Mouse (Mus musculus) lung, postnatal 0 days (tissue): ENCODE data around the gene Wdr18.

Source experiments
- CTCF ChIP-seq: IDR thresholded peaks from 2 replicates; pipeline ENCODE4 v1.5.1; 2016; ENCODE audit warnings: antibody characterized with exemption, mild to moderate bottlenecking
- EP300 ChIP-seq: IDR thresholded peaks from 2 replicates; pipeline ENCODE4 v1.6.1; 2016; ENCODE audit warnings: antibody characterized with exemption, mild to moderate bottlenecking, control low read depth

DNA sequence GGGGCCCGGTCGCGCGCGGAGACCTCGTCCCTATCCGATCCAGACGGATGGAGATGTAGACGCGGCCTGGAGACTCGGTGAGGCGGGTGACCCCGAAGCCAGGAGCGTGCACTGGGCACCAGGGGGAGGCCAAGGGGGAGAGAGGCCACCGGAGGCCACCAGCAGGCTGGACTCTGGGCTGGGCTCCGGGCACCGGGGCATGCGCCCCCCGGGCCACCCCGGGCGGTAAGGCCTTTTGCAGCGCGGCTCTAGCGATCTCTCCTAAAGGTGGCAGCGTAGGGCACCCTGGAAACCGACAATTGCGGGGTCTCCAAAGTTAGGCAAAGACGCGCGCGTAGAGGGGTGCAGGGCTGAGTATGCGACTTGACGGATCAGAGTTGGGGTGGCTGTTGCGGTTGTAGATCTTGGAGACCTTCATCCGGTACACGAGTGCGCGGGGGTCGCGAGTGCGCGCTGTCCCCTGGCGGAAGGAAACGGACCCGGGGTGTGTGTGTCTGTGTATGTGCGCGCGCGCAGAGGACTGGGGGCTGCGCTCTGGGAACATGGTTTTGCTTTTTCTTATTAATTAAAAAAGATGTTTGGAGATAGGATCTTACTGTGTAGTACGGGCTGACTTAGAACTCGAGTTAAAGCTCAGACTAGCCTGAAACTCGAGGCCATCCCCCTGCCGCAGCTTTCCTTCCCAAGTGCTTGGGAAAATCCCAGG is 32.5 kb upstream of the Wdr18 start:
- TF ChIP-seq CTCF (peak; percentile 50), EP300 (no peak)
